Mouse (Mus musculus): ENCODE data around the gene Topaz1.

DNA sequence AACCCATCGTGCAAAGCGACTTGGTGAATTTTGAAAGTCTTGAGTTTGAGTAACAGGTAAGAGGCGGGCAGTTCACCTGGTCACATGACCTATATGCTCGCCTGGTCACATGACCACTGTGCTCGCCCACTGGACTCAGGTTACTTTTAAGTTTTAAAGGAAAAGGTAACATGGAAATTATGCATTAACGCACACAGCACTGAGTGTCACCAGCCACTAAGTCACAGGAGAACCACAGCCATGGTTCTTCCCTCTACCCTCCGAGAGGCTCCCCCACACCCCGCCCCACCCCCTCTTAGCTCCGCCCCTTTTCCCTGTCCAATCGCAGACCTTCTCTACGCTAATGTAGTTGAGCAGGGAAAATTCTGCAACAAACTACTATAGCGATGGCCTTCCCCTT, 13.9 kb upstream of the Topaz1 start:
- TF ChIP-seq CTCF (IDR thresholded peaks at IDR 0.05; ENCODE audit: borderline replicate concordance, extremely low read depth, insufficient read depth, insufficient read length): no peak
- no peak for TF ChIP-seq POLR2A (IDR thresholded peaks at IDR 0.05; ENCODE audit: borderline replicate concordance, extremely low read depth, insufficient read depth, insufficient read length, poor library complexity, severe bottlenecking)
